Mouse (Mus musculus): ENCODE measurements around the gene Tnfrsf13b. TPM values are rescaled to one million over a fixed set of nuclear protein-coding genes. Genes with fewer than 3 reads are reported as not detected.

Gene Tnfrsf13b
- total RNA-seq (2021): under 1 TPM; 0.25 to 0.70 TPM
- 1.5 and 4.4 TPM in 2 replicates for polyA plus RNA-seq (2012; rRNA removed)
- long read RNA-seq, partial matches to known transcripts: 0 of 3 reads
- long read RNA-seq, other reads (novel, unspliced or antisense): 0 of 3 reads

DNA sequence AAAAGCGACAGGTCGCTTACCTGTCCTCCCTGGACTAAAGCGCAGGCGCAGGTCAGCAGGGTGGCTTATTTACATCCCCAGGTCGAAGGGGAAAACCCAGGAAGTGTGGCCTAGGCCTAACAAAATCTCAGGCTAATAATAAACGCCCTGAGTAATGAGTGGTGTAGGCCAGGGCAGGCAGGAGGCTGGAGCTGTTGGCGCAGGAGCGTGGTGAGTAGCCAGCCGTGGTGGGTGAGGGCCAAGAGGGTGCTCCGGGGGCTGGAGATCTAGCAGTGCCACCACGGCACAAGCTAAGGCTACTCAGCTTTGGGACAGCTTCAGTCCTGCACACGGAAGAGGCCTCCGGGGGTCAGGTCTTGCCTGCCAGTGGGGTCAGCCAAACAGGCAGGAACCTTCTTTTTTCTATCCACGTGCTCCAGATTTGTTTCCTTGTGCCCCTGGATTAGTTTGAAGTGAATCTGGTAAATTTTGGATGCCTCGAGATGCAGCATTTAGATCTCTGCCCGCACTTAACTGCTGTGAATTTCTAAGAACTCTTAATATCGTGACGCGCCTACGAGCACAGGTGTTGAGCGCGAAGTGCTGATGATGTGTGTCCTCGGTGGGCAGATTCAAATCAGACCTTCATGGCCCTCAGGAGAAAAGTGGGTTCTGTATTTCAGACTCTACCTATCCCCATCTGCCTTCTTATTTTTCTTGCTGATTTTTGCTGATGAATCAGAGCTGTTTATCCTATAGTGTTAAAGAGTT, at the start of gene Tnfrsf13b:
Tnfrsf13b (plus strand) TSS at position 150 of the 750 bp plus-strand sequence.
- H3K27me3 ChIP-seq (ENCODE audit: control insufficient read depth, insufficient read depth, low read length): no peaks in the 10 kb centered on the region
- no peak within 1 kb of the TSS for H3K4me3 ChIP-seq
- H3K27ac ChIP-seq: no peak within 1 kb of the TSS
- WGBS: 84% methylated on average over 23 of the region's 23 CpGs
- no peak within 1 kb of the TSS for H3K9ac ChIP-seq (ENCODE audit: low read depth, low read length)
- intact Hi-C loops (cut with DNase I): no loop called here
- no peak for DNase-seq
- H3K79me2 ChIP-seq (replicated peaks; ENCODE audit: control insufficient read depth, insufficient read depth, low read length): no peaks in the 10 kb centered on the region
- no peaks in the 10 kb centered on the region for H3K36me3 ChIP-seq (ENCODE audit: control insufficient read depth, insufficient read depth, low read length)
- no peak for TF ChIP-seq POLR2A (IDR thresholded peaks at IDR 0.05; ENCODE audit: insufficient read depth, low read depth, low read length)
- H3K4me1 ChIP-seq (ENCODE audit: control insufficient read depth, insufficient read depth, low read length): no peaks in the 10 kb centered on the region

DNA sequence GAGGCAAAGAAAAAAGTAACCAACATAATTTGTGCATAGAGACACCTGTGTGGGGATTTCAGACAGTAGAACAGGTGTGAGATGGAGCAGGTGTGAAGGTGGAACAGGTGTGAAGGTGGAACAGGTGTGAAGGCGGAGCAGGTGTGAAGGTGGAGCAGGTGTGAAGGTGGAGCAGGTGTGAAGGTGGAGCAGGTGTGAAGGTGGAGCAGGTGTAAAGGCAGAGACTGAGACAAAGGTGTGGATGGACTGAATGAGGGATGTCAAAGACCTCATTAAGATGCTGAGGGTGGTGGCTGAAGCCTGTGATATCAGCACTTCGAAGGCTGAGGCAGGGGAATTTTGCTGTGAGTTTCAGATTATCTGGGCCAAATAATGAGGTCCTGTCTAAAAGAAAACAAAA, 44.9 kb upstream of the Tnfrsf13b start:
- no peaks in the 10 kb centered on the region for H3K27me3 ChIP-seq (ENCODE audit: control insufficient read depth, insufficient read depth, low read length)
- intact Hi-C loops (cut with DNase I): no loop called here
- TF ChIP-seq POLR2A (IDR thresholded peaks at IDR 0.05; ENCODE audit: insufficient read depth, low read depth, low read length): no peak
- no peak for TF ChIP-seq CTCF (IDR thresholded peaks at IDR 0.05)
- no peak for TF ChIP-seq EP300 (IDR thresholded peaks at IDR 0.05; ENCODE audit: insufficient read depth, low read depth, low read length)
- no peaks in the 10 kb centered on the region for H3K36me3 ChIP-seq (ENCODE audit: control insufficient read depth, insufficient read depth, low read length)
- H3K4me3 ChIP-seq: no peak overlapping the region
- no peaks in the 10 kb centered on the region for H3K4me1 ChIP-seq (ENCODE audit: control insufficient read depth, insufficient read depth, low read length)
- no peak for DNase-seq
- H3K9ac ChIP-seq (ENCODE audit: low read depth, low read length): no peak overlapping the region
- H3K79me2 ChIP-seq (replicated peaks; ENCODE audit: control insufficient read depth, insufficient read depth, low read length): no peaks in the 10 kb centered on the region
- WGBS: 73% methylated on average over 2 of the region's 2 CpGs
- no peak overlapping the region for H3K27ac ChIP-seq

DNA sequence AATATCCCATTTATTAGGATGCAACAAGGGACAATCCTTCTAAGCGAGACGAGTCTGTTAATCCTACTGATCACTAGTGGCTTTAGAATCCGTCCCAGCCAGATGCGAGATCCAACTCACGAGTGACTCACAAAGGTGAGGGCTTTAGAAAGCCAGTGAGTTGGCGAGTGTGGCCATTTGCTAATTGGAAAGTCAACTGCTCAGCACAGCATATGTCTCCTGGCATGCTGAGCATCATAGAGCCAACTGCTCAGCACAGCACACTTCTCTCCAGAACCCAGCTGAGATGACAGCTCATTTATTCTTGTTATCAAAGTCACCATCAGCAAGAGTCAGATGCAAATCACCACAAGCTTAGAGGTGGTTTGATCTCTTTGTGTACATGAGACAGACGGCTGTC, 36.4 kb upstream of the Tnfrsf13b start:
- H3K4me1 ChIP-seq (ENCODE audit: control insufficient read depth, insufficient read depth, low read length): no peaks in the 10 kb centered on the region
- no peak overlapping the region for H3K27ac ChIP-seq
- 88% methylated on average over 7 of the region's 7 CpGs for WGBS
- no peak overlapping the region for H3K9ac ChIP-seq (ENCODE audit: low read depth, low read length)
- TF ChIP-seq CTCF (IDR thresholded peaks at IDR 0.05) (no peak), POLR2A (IDR thresholded peaks at IDR 0.05; ENCODE audit: insufficient read depth, low read depth, low read length) (no peak), EP300 (IDR thresholded peaks at IDR 0.05; ENCODE audit: insufficient read depth, low read depth, low read length) (no peak)
- no peak for DNase-seq
- no peaks in the 10 kb centered on the region for H3K27me3 ChIP-seq (ENCODE audit: control insufficient read depth, insufficient read depth, low read length)
- H3K79me2 ChIP-seq (replicated peaks; ENCODE audit: control insufficient read depth, insufficient read depth, low read length): no peaks in the 10 kb centered on the region
- intact Hi-C loops (cut with DNase I): loop anchor here (5.0 kb wide), 2 partner anchors 118 to 178 kb away; partner anchors contain the start of gene Natd1
- no peak overlapping the region for H3K4me3 ChIP-seq
- no peaks in the 10 kb centered on the region for H3K36me3 ChIP-seq (ENCODE audit: control insufficient read depth, insufficient read depth, low read length)

DNA sequence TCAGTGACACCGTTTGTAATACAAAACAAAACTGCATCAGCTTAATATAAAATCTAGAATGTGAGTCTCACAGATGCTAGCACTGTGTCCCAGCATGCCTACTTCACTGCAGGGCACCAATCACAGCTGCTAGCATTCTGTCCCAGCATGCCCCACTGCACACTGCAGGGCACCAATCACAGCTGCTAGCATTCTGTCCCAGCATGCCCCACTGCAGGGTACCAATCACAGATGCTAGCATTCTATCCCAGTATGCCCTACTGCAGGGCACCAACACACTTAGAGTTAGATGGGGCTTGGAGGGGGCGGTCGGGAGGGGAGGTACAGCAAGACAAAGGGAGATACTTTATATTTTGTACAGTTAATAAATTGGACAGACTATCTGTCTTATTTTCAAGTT, 35.4 kb upstream of the Tnfrsf13b start:
- no peaks in the 10 kb centered on the region for H3K4me1 ChIP-seq (ENCODE audit: control insufficient read depth, insufficient read depth, low read length)
- no peak for DNase-seq
- TF ChIP-seq POLR2A (IDR thresholded peaks at IDR 0.05; ENCODE audit: insufficient read depth, low read depth, low read length) (no peak), EP300 (IDR thresholded peaks at IDR 0.05; ENCODE audit: insufficient read depth, low read depth, low read length) (no peak), CTCF (IDR thresholded peaks at IDR 0.05) (no peak)
- 67% methylated on average over 3 of the region's 3 CpGs for WGBS
- no peaks in the 10 kb centered on the region for H3K27me3 ChIP-seq (ENCODE audit: control insufficient read depth, insufficient read depth, low read length)
- intact Hi-C loops (cut with DNase I): loop anchor here (1.0 to 5.0 kb wide), 3 partner anchors 119 to 179 kb away; partner anchors contain the start of gene Natd1
- H3K4me3 ChIP-seq: no peak overlapping the region
- no peak overlapping the region for H3K27ac ChIP-seq
- no peak overlapping the region for H3K9ac ChIP-seq (ENCODE audit: low read depth, low read length)
- H3K36me3 ChIP-seq (ENCODE audit: control insufficient read depth, insufficient read depth, low read length): no peaks in the 10 kb centered on the region
- H3K79me2 ChIP-seq (replicated peaks; ENCODE audit: control insufficient read depth, insufficient read depth, low read length): no peaks in the 10 kb centered on the region

DNA sequence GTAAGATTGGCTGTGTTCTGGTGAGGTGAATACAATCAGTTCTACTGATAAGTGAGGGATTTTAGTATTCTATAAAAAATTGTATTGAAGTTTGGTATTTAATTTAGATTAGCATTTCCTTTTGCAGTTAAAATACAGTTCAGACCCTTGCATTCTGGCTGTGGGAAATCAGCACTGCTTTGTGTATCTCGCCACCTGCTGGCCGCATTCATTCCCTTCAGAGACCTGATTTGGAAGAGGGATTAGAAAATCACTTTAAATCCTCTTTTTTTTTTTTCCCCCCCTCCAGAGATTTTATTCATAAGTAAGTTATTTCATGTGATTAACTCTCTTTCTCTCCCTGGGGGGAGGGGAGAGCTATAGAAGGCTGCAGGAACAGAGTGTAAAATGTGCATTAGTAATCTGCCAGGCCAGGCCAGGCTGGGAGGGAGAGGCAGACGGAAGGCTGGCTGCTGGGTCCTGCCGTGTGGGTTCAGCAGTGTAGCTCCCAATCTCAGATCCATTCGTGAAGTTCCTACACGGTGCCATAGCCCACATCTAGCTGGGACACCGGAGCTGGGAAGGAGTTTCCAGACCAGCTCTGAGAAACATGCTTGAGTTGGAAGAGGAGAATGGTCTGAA, 34.8 kb upstream of the Tnfrsf13b start:
- Histone ChIP-seq H3K36me3 (ENCODE audit: control insufficient read depth, insufficient read depth, low read length) (no peaks in the 10 kb centered on the region), H3K4me3 (no peak overlapping the region), H3K9ac (ENCODE audit: low read depth, low read length) (no peak overlapping the region), H3K79me2 (replicated peaks; ENCODE audit: control insufficient read depth, insufficient read depth, low read length) (no peaks in the 10 kb centered on the region), H3K27ac (no peak overlapping the region), H3K4me1 (ENCODE audit: control insufficient read depth, insufficient read depth, low read length) (no peaks in the 10 kb centered on the region), H3K27me3 (ENCODE audit: control insufficient read depth, insufficient read depth, low read length) (no peaks in the 10 kb centered on the region)
- TF ChIP-seq CTCF (IDR thresholded peaks at IDR 0.05): peak; percentile 92
- 0 out of 2 replicates have a peak, but pooled peaks have one; percentile 51 for TF ChIP-seq EP300 (IDR thresholded peaks at IDR 0.05; ENCODE audit: insufficient read depth, low read depth, low read length)
- TF ChIP-seq POLR2A (IDR thresholded peaks at IDR 0.05; ENCODE audit: insufficient read depth, low read depth, low read length): no peak
- 23% methylated on average over 7 of the region's 7 CpGs for WGBS
- intact Hi-C loops (cut with DNase I): loop anchor here (1.0 to 5.0 kb wide), 3 partner anchors 119 to 179 kb away; partner anchors contain the start of gene Natd1
- peak; percentile 58 to 80 for DNase-seq

DNA sequence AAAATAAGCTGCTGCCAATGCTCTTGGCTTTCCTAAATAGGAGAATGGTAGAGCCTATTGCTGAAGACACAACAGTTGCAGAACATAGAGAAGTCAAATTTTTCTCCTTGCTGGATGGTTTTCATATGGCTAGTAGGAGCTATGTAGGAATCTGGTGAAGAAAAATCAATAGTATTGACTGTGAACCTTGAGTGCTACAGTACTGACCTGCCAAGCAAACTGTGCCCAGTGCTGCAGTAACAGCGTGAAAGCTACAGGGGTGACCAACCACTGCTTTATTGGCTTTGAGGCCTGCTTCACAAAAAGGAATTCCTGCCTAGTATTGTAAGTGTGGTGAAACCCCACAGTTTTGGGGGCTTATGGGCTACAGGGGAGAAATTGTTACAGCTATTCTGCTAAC, 28.5 kb upstream of the Tnfrsf13b start:
- no peak overlapping the region for H3K27ac ChIP-seq
- no peaks in the 10 kb centered on the region for H3K36me3 ChIP-seq (ENCODE audit: control insufficient read depth, insufficient read depth, low read length)
- no peaks in the 10 kb centered on the region for H3K4me1 ChIP-seq (ENCODE audit: control insufficient read depth, insufficient read depth, low read length)
- no peak for TF ChIP-seq EP300 (IDR thresholded peaks at IDR 0.05; ENCODE audit: insufficient read depth, low read depth, low read length)
- no peak overlapping the region for H3K9ac ChIP-seq (ENCODE audit: low read depth, low read length)
- 62% methylated on average over 1 of the region's 1 CpGs for WGBS
- no peak for DNase-seq
- intact Hi-C loops (cut with DNase I): no loop called here
- peaks cover 1% of the 10 kb centered on the region; the same call in 1 of the 2 replicates for H3K27me3 ChIP-seq (ENCODE audit: control insufficient read depth, insufficient read depth, low read length)
- H3K79me2 ChIP-seq (replicated peaks; ENCODE audit: control insufficient read depth, insufficient read depth, low read length): no peaks in the 10 kb centered on the region
- no peak overlapping the region for H3K4me3 ChIP-seq

Measured in heart, adult 2 months (tissue).